Mouse (Mus musculus): Measurements from ENCODE around the gene Shisa8.
"Not testable (repeated sequence)": the region's sequence is repeated elsewhere in the genome, so short reads cannot be mapped to it uniquely, and the experiment has no call there.

Shisa8 gene

GRCm38 (mm10) chr15:82212752-82213063, at the start of gene Shisa8:
Gene Shisa8 (minus strand): TSS chr15:82212815.
- in situ Hi-C loops (cut with MboI, MseI), result no loop called here

GRCm38 (mm10) chr15:82259510-82259909, 46.9 kb upstream of the Shisa8 start:
- in situ Hi-C loops (cut with MboI, MseI), result no loop called here

- in situ Hi-C loops (cut with MboI, MseI), result no loop called here
Measured at GRCm38 (mm10) chr15:82255944-82256383, 43.3 kb upstream of the Shisa8 start.

- in situ Hi-C loops (cut with MboI, MseI), result no loop called here
Measured at GRCm38 (mm10) chr15:82255248-82255647, 42.6 kb upstream of the Shisa8 start.

GRCm38 (mm10) chr15:82252097-82252496, 39.5 kb upstream of the Shisa8 start, which contains the start of gene 1500009C09Rik:
Gene 1500009C09Rik (plus strand): TSS chr15:82252397.
- in situ Hi-C loops (cut with MboI, MseI), result no loop called here

- in situ Hi-C loops (cut with MboI, MseI), result no loop called here
Measured at GRCm38 (mm10) chr15:82251579-82251978, 39.0 kb upstream of the Shisa8 start.

- in situ Hi-C loops (cut with MboI, MseI), result no loop called here
Measured at GRCm38 (mm10) chr15:82247131-82247776, 34.6 kb upstream of the Shisa8 start.

GRCm38 (mm10) chr15:82244805-82245161, 32.2 kb upstream of the Shisa8 start:
- in situ Hi-C loops (cut with MboI, MseI), result not testable (repeated sequence)

GRCm38 (mm10) chr15:82244115-82244804, 31.6 kb upstream of the Shisa8 start, which contains the start of gene Cenpm:
Gene Cenpm (minus strand): TSS chr15:82244748.
- in situ Hi-C loops (cut with MboI, MseI), result no loop called here

- in situ Hi-C loops (cut with MboI, MseI), result no loop called here
Measured at GRCm38 (mm10) chr15:82243742-82244114, 31.1 kb upstream of the Shisa8 start.

- in situ Hi-C loops (cut with MboI, MseI), result no loop called here
Measured at GRCm38 (mm10) chr15:82243311-82243710, 30.7 kb upstream of the Shisa8 start.

GRCm38 (mm10) chr15:82236565-82236964, 23.9 kb upstream of the Shisa8 start:
- in situ Hi-C loops (cut with MboI, MseI), result loop anchor here (10.0 kb wide), 1 partner anchor 172 kb away; the partner anchor contains the start of gene Mei1

- in situ Hi-C loops (cut with MboI, MseI), result loop anchor here (10.0 kb wide), 1 partner anchor 171 kb away; the partner anchor contains the start of gene Mei1
Measured at GRCm38 (mm10) chr15:82235661-82236060, 23.0 kb upstream of the Shisa8 start.

- in situ Hi-C loops (cut with MboI, MseI), result loop anchor here (5.0 to 10.0 kb wide), 2 partner anchors 90 to 168 kb away; partner anchors contain the start of gene Mei1
Measured at GRCm38 (mm10) chr15:82232651-82233050, 20.0 kb upstream of the Shisa8 start.

GRCm38 (mm10) chr15:82231591-82232378, 19.2 kb upstream of the Shisa8 start:
- in situ Hi-C loops (cut with MboI, MseI), result loop anchor here (5.0 to 10.0 kb wide), 2 partner anchors 89 to 167 kb away; partner anchors contain the start of gene Mei1

GRCm38 (mm10) chr15:82231100-82231499, 18.5 kb upstream of the Shisa8 start:
- in situ Hi-C loops (cut with MboI, MseI), result loop anchor here (5.0 to 10.0 kb wide), 2 partner anchors 89 to 166 kb away; partner anchors contain the start of gene Mei1

- in situ Hi-C loops (cut with MboI, MseI), result loop anchor here (5.0 to 10.0 kb wide), 2 partner anchors 88 to 165 kb away; partner anchors contain the start of gene Mei1
Measured at GRCm38 (mm10) chr15:82230098-82230611, 17.5 kb upstream of the Shisa8 start.

- in situ Hi-C loops (cut with MboI, MseI), result loop anchor here (5.0 to 10.0 kb wide), 2 partner anchors 87 to 165 kb away; partner anchors contain the start of gene Mei1
Measured at GRCm38 (mm10) chr15:82229542-82230045, 17.0 kb upstream of the Shisa8 start.

- in situ Hi-C loops (cut with MboI, MseI), result no loop called here
Measured at GRCm38 (mm10) chr15:82225769-82226168, 13.2 kb upstream of the Shisa8 start.

GRCm38 (mm10) chr15:82224602-82225215, 12.1 kb upstream of the Shisa8 start:
- in situ Hi-C loops (cut with MboI, MseI), result no loop called here

Measured in T-helper 1 cell (primary cell).